Mouse (Mus musculus) heart, adult 18-20 months (tissue): Measurements from ENCODE around the gene Map3k5. TPM values are rescaled to one million over a fixed set of nuclear protein-coding genes. Genes with fewer than 3 reads are reported as not detected.
"Not testable (repeated sequence)": the region's sequence is repeated elsewhere in the genome, so short reads cannot be mapped to it uniquely, and the experiment has no call there.

ENCODE experiments used
- DNase-seq, 2 experiments: peaks; one replicate each; pipeline ENCODE4 v3.0.0; 2021 to 2022; ENCODE audit warnings: mixed read lengths in 1 of 2
- total RNA-seq, 2 experiments: library from RNA; stranded (reverse); gene quantifications; 2 replicates each; pipeline ENCODE4 v1.2.3; 2021

Gene Map3k5
- total RNA-seq, 2 experiments from 2014 or later: 34.1 to 40.7 TPM

DNA sequence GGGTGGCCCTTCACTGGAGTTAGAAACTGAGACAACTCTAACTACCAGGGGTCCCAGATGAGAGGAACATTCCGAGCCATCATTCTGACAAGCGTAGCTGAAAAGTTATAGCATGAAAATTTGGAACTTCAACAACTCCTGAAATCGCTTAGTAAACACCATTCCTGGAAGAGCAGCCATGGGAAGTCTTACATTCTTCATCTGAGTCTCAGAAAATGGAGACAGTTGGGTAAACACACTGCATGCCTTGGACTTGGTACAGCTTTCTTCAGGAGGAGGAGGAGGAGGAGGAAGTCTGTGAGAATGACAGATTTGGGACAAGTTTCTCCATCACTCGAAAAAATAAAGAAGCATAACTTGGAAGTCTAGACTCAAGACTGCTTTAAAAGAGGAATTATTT lies 29.8 kb downstream of the Map3k5 start:
- no peak for DNase-seq

DNA sequence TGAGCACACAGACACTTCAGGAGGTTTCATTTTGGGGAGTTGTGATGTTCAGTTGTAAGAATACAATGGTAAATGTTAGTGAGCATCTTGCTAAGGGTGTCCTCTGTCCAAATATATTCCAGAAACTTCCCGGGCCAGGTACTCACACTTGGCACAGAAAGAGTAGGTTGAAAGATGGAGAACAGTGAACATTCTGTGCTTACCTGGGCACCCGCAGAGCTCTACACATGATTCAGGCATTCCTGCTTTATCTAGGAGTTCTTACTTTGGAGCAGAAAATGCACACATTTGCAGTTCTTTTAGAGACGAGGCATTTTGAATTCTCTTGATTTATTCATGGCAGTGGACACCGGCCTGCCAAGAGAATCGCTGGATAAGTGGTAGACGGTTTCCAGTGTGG lies 32.3 kb downstream of the Map3k5 start:
- DNase-seq: no peak

DNA sequence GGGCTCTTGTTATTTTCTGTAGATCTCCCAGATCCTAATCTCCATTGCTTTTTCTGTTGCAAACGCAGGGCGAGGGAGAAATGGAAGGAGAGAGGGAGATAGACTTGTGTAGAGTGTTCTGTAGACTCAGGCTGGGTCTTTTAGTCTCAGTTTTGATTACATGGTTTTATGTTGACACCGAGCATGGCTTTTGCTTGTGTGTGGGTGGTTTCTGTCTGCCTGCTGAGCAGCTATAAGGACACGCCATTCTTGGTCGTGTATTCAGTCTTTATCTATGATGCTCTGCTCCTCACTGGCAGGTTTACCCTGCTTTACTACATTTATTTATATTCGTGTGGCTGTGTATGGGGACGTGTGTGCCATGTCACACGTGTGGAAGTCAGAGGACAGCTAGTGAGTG lies 34.2 kb downstream of the Map3k5 start:
- no peak for DNase-seq

DNA sequence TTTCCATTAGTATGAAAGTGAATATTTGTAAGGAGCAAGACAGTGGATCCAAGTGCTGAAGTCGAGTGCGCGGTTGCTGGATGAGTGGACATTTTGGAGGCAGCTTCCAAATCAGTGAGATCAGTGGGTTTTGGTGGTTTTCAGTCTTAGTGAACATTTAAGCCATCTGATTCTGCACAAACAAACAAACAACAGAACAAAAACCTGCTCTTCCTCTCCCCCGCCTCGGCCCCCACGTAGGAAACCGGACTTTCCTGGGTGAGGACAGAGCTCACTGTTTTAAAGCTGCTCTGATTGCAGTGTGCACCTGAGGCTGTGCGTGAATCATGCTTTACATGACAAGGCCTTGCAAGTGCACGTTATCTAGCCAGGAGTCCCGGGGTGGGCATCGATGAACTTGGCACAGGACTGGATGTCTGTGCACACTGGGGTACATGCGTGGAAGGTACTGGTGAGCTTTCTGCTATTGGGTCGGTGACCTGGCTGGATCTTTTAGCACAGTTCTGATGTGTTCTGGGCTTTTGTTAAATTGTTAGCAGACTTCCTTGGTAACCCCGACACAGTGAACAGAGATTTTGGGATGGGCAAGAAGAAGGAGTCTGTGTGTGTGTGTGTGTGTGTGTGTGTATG lies 35.7 kb downstream of the Map3k5 start:
- no peak for DNase-seq

DNA sequence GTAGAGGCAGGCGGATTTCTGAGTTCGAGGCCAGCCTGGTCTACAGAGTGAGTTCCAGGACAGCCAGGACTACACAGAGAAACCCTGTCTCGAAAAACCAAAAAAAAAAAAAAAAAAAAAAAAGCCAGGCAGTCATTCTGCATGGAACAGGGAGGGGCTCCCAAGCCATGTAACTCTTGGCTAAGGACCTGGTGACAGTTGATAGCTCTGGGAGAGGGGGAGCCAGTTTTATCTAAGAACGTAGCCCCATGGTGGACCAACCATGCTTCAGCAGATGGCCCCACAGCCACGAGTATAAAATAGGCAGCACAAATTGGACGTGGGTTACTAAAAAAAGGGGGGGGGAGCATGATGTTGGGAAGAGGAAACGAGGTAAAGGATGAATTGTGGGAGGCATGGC lies 37.2 kb downstream of the Map3k5 start:
- not testable (repeated sequence) for DNase-seq

DNA sequence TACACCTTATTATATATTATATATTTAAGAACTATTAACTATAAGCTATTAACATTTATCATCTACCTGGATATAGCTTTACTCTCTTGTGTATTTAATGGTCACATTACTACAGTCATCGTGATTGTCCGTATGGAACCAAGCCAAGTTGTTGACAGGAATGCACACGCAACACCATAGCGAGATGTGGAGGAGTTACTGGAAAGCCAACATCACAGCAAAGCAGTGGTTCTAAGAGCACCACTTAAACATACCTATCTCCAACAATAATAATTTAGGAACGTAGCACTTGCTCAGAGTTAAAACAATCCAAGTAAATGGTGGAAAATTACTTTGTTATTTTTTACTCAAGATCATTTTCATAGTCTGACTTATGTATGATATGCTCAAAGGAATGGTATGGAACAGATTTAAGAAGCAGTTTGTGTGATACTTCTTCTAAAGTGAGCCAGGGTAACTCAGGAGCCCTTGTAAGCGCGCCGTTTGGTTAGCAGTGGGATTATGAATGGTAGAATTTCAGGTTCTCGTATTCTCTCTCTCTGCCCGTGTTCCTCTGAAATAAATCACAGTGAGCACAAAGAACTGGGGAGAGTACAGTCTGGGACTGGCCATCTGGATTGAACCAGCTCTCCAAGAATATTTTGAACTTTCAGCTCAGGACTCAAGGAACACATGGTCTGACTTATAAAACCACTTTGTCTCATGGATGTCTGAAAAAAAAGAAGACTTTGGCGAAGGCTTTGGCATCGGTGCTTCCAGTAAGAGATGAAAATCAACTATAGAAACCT lies 39.2 kb downstream of the Map3k5 start:
- DNase-seq: no peak

DNA sequence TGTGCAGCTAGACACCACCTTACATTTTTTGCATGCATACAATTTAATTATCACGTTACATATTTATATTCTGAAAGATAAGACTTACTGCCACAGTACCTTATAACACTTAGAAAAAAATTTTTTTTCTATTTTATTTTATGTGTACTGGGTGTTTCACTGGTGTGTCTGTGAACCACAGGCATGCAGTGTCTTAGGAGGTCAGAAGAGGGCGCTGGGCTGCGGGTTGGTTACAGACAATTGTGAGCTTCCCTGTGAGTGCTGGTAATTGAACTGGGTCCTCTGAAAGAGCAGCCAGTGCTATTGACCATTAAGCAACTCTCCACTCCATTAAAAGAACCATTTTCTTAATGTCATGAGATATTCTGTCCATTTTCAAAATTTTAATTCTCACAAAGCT lies 43.3 kb downstream of the Map3k5 start:
- no peak for DNase-seq

DNA sequence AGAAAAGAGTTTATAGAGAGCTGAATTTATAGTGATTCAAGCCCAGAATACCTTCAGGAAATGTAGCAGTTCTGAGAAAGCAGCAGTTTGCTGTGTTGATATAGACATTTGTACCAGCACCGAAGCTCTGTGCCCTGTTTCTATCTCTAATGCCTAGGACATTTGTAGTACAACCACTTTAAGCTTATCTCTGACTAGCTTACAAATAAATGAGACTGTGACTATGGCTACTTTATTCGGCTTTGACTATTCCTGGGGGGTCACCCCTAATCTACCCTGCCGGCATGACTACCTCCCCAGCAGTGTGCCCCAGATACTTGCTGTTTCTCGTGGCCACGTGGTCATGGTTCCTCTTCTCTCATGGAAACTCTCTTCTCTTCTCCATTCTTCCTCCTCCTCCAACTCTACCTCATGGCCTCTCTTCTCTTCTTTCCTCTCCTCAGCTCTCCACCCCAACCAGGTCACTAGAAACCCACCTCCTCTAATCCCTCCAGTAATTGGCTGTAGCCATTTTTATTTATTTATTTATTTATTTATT lies 44.5 kb downstream of the Map3k5 start:
- DNase-seq: no peak

DNA sequence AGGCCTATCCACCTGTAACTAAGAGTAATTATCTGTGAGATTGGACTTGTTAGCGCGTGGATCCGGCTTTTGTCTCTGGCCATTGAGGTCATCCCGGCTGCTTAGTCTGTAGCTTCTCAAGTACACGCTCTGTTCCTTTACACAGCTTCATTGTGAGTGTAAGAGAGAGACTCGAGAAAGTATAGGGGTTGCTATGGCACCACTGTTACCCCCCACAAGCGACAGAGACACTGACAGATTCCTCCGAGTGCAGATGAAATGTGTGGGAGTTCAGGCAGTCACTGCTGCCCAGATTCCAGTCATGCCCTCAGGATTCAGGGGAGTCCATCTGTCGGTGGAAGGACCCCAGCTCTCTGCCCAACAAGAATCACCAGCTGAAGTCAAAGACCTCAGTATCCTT lies 53.5 kb downstream of the Map3k5 start:
- no peak for DNase-seq

DNA sequence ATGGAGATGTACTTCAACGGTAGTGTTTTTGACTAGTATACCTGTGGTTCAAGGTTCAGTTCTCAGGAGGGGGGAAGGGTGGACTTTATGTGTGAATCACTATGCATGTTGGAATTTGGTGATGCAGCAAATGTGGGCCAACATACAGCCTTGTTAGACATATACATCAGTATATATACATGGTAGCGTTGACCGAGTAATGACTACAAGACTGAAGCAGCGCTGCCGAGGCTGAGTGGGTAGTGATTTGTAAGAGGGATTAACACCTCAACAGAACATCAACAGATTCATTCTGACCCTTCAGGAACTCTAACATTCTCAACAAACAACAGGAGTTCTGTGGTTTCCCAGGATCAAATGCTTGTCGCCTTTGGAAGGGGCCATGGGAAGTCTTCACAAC lies 55.7 kb downstream of the Map3k5 start:
- no peak for DNase-seq

DNA sequence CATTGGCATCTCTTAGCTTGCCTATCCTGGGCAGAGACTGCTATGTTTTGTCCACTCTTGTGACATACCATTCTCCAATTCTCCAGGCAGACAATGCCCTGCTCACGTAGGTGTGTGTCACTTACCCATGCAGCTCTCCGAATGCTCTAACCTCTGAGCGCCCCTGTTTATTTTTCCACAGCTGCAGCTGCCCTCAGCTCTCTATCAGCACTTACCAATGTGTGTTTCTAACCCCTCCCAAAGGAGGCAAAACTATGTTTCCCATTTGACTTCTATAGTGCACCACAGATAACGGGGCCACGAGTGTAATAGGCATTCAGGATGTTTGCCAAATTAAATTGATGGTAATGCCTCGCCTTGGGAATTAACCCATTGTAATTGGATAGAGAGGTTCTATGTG lies 56.4 kb downstream of the Map3k5 start:
- no peak for DNase-seq

DNA sequence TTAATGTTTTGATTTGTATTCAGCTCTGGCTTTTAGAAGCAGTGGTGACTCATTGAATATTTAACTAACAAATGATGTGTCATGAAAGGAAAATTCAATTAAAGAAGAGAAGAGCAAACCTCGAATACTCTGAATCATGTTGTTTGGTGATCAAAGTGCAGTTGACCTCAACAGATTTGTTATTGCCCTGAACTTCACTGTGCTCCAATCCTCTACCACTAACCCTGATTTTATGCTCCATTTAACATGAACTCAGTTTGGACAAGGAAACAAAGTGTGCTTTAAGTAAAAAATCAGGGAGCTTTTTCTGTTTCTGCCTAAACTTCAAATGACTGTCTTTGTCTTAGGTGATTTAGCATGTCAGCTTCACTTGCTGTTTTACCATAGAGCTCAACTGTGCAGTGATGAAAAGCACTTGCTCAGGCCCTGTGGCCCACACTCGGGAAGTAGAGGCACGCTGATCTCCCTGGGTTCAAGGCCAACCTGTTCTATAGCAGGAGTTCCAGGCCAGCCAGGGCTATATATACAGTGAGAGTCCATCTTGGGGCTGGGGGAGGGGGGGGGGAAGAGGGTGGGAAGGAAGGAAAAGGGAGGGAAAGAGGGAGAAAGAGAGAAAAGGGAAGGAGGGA lies 57.1 kb downstream of the Map3k5 start:
- DNase-seq: no peak

DNA sequence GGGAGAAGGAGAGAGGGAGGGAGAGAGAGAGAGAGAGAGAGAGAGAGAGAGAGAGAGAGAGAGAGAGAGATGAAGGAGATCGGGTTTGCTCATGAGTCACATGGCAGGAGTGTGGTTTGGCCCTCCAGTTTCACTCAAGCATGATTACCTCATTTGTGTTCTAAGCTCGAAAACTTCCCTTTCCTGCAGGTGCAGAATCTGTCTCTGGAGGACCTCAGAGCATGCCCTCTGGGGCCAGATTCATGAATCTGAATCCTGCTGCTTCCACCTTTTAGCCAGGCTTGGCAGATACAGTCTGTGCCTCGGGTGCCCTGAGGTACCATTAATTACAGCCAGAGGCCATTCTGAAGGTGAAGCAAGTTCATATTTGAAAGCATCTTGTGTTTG lies 57.6 kb downstream of the Map3k5 start:
- DNase-seq: peak in 1 of 2 experiments; percentile 57

DNA sequence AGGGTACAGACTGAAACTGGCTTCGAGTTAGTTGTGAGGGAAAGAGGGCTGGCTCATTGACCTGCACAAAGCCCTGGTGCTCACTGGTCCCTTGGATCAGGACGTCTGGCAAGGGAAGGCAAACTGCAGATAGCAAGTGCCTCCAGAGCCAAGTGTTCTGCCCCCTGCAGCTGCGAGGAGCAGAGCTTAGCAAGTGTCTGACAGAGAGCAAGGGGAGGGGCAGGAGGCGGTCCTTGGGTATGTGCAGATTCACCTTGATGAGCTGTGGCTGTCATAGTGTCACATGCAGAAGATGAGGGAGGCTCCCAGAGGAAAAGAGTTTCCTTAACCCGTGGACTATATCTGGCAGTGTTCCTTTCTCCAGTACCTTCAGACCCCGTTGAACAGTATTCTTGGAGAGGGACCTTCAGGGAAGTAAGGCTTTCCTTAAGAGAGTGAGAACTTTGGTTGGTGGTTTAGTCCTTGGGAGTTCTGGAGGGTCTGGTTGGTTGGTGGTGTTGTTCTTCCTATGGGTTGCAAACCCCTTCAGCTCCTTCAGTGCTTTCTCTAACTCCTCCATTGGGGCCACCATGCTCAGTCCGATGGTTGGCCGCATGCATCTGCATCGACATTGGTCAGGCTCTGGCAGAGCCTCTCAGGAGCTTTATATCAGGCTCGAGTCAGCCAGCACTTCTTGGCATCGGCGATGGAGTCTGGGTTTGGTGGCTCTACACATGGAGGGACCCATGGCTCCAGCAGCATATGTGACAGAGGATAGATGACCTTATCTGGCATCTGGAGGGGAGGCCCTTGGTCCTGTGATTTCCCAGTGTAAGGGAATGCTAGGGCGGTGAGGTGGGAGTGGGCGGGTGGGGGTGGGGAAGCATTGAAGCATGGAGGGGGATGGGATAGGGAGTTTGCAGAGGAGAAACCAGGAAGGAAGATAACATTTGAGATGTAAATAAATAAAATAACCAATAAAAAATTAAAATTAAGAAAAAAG lies 60.5 kb downstream of the Map3k5 start:
- DNase-seq: peak in 1 of 2 experiments; percentile 52

DNA sequence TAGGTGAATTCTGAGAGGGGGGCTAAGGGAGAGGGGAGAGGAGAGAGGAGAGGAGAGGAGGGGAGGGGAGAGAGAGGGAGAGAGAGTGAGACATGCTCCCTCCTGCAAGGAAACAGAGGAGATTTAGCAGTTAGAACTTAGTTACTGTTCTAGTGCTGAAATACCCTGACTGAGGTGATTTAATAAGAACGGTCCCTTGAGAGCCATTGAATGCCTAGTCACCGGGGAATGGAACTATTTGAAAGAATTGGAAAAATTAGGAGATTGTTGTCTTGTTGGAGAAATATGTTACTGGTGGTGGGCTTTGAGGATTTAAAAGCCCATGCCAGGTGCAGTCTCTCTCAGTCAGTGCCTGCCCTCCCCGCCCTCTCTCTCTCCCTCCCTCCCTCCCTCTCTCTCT lies 61.9 kb downstream of the Map3k5 start:
- DNase-seq: no peak

DNA sequence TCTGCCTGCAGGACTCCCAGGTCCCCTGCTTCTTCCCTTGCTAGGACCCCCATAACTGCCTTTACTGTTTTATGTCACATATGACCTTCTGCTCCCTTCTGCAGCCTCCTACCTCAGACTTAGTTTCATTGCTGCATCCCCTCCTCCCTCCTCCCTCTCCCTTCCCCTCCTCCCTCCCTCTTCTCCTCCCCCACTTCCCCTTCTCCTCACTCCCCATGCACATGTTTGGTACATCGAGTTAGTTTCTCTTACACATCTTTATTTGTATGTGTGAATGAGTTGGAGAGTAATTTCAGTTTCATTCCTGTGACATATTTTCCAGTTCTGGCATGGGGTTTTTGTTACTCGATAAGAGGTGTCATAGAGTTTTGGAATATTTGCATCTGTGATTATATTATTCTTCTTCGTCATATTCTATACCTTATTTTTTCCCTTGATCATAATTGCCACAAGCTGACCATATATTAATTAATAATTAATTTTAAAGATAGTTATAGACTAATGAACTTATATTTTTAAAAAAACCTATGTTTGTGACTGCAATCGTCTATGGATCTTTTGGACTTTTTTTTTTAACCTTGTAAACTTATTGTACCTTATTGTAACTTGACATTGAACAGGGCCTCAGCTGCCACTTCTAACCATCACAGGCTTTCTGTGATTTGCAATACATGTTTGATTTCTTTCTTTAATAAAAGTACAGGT lies 65.6 kb downstream of the Map3k5 start:
- peak in 1 of 2 experiments; percentile 5 for DNase-seq

DNA sequence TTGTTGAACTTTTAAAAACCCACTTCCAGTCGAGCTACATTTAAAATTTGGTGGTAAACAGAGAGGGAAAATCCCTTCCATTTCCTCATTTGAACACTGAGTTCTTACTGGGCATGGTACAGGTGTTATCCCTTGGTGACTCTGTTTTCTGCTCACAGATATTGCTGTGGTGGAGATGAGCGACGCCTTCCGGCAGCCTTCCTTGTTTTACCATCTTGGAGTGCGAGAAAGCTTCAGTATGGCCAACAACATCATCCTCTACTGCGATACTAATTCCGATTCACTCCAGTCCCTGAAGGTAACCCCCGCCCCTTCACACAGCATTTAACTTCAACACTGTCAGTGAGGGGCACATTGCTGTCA lies 66.1 kb downstream of the Map3k5 start:
- peak in 1 of 2 experiments; percentile 1 for DNase-seq

DNA sequence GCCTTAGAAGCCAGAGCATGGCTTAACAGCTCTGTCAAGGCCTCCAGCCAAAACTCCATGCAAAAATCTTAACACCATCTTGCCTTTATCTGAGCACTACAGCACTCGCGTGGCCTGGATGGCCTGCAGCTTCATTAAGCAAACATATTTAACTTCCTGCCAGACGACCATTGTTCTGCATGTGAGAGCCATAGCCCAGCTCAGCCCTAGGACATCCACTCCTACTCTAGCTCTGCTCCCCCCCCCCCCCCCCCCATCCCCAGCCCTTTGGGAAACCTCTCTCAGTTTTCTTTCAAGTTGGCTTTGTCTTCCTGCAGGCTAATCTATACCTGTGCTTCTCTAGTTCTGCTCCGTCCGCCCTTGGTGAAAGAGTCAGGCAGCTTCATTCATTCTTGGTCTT lies 67.7 kb downstream of the Map3k5 start:
- DNase-seq: peak in 1 of 2 experiments; percentile 9

DNA sequence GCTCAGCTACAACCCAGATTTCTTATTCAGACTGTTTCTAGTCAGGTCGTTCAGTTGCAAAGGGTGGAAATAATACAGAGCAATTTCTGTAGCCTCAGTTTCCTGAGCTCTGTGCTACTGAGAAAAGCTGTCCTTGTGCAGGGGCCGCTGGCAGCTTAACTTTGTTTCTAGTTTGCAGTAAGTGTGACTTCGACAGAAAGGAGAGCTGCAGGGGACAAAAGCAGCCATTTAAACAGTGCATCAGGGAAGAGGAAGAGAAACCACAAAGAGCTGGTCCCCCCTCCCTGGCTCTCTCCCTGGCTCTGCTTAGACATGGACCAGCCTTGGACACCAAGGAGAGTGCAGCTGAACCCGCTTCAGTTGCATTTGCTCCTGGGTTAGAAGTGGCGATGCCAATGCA lies 68.7 kb downstream of the Map3k5 start:
- DNase-seq: peak in 1 of 2 experiments; percentile 5

DNA sequence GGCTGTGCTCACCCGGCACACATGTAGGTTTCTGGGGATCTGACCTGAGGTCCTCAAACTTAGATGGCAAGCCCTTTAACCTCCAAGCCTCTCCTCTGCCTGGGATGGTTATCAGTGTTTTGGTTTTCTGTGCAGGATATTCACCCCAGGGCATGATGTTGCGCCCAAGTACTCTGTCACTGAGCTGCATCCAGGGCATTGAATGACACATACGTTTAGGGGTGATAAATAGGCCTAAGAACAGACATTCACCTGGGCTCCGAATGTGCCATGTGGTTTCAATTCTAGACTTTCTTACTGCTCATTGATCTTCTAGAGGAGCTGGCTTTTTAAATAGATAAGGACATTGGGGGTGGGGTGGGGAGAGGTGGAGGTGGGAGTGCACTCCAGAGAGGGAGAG lies 70.5 kb downstream of the Map3k5 start:
- DNase-seq: no peak

DNA sequence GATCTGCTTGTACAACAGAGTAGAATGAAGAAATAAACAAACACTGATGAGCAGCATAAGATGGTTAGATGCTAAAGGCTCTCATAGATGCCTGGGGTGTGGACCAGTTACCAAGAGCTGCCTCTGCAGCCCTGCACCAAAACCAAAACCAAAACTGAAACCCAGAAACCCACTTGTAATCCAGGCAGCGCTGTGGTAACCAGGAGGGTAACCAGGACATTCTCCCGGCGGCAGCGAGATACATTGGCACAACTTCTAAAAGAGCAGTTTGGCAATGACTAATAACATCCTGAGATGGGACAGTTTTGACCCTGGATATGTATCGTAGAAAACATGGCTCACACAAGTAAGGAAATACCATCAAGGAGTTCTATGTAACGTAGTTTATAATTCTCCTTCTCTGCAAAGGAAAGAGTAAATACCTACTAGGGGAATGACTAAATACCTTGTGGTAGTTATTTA lies 71.2 kb downstream of the Map3k5 start:
- DNase-seq: peak in 1 of 2 experiments; percentile 57
